Mouse (Mus musculus): Measurements from ENCODE around the gene Fam131a.

DNA sequence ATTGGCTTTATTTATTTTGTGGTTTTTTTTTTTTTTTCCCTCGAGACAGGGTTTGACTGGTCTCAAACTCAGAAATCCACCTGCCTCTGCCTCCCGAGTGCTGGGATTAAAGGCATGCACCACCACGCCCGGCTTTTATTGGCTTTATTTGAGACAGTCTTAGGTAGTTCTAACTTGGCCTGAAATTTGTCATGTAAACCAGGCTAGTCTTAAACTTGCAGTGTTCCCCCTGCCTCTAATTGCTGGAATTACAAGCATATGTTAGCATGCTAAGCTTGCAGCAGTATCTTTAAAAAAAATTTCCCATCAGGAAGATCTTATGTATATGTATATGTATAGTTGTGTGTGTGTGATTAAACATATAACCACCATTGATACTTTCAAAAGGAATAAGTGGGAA is 16.3 kb upstream of the Fam131a start:
- TF ChIP-seq CTCF (IDR thresholded peaks at IDR 0.05; ENCODE audit: borderline replicate concordance, insufficient read depth, low read depth, low read length) (no peak), POLR2A (IDR thresholded peaks at IDR 0.05; ENCODE audit: borderline replicate concordance, insufficient read depth, low read length) (no peak)

Measured in cerebellum, adult 2 months (tissue).